Mouse (Mus musculus) thymus, postnatal 4 days (tissue): ENCODE measurements around the gene 5830411N06Rik.

Source experiments
- DNase-seq: peaks from one replicate; pipeline ENCODE4 v3.0.0; 2021

Gene 5830411N06Rik

DNA sequence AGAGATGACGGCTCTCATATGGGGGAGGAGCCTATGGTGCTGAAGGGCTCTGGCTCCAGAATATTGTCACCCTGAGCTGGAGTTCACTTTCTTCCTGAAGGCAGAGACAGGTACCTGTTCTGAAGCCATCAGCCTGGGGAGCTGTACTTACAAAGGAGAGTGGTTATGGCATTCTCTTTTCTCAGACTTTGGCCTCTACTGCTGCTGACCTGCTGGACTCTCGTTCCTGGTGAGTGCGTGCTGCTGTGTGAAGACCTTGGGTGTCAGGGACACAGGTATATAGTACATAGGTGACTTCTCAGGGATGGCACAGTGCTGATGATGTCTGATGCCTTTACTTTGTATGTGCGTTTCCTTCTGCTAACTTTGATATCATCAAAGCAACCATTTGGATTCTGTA is at the start of gene 5830411N06Rik:
5830411N06Rik (plus strand) TSS at position 69 of the 400 bp plus-strand sequence.
- DNase-seq: no peak

DNA sequence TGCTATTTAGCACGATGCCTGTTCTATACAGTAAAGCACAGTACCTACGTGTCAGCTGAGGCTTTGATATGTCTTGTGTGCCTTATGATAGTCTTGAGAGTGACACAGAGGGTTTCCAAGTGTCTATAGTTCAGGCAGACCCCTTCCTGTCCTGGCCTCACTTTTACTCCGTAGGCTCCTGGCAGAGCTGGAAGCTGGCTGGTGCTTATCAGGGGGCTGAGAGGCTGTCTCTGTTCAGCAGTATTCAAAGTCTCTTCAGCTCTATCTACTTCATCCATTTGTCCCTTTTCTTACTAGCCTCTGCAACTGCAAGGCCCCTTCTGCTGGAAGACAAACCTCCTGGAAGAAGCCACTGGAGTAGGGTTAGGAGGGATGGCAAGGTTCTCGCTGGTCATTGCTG is 46.0 kb upstream of the 5830411N06Rik start:
- no peak for DNase-seq

DNA sequence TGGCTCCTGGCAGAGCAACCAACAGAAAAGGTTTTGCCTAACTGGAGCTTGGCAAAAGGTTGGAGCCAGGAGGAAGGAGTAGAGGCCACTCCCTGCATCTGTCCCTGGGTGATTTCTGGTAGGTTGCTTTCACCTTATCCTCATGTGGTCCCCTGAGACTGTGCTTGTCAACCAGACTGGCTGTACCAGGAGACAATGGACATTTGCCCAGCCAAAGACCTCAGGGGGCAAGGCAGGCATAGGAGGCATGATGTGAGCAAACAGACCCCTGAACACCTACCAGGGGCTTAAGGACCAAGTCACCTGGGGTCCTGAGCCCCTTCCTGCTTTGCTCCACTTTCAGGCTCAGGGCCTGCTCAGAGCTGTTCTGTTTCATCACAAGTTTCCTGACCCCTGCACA is 41.2 kb upstream of the 5830411N06Rik start, which contains the start of gene Olfr524:
Olfr524 (minus strand) TSS at position 101 of the 400 bp plus-strand sequence.
- peak; percentile 5 for DNase-seq

- peak; percentile 15 for DNase-seq
These were observed 40.2 kb upstream of the 5830411N06Rik start for GRCm38 (mm10) chr7:140206904-140207303.

DNA sequence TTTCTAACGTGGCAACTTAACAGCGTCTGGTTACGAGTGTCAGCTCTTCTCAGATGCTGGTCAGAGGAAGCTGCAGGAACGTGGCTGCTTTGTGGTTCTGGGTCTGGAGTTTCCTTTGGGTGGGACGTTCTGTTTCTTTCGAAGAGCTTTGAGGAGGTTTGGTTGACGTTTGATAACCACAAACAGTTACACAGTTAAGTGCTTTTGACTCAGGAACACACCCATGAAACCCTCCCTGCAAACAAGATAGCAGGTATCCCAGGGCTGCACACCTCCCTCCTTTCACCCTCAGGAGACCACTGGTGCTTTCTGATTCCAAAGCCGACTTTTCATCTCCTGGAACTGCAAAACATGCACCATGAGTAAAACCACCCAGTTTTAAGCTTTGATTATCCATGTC is 38.9 kb upstream of the 5830411N06Rik start:
- peak; percentile 11 for DNase-seq

GRCm38 (mm10) chr7:140208677-140209076 is 38.4 kb upstream of the 5830411N06Rik start:
- DNase-seq: peak; percentile 73

- DNase-seq: peak; percentile 34
These were observed 33.2 kb upstream of the 5830411N06Rik start for GRCm38 (mm10) chr7:140213841-140214240.

DNA sequence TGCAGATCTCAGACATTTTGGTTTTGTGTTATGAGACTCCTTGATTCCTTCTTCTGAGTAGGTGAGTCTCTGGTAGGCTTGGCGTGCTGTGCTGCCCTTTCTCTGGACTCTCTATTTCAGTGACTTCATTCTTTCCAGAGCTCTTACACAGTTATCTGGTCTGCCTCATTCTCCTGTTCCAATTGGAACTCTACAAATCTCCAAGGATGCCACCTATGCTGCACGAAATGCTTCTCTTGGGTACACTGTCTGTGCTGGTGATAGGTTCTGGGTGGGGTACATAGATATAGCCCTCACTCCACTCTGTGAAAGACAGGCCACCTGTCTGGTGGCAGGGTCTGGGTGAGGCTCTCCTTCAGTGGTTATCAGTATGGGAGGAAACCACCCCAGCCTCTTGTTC is 29.1 kb upstream of the 5830411N06Rik start, which contains the start of gene Cd163l1:
Cd163l1 (plus strand) TSS at position 301 of the 400 bp plus-strand sequence.
- peak; percentile 3 for DNase-seq

- peak; percentile 4 for DNase-seq
These were observed 27.8 kb upstream of the 5830411N06Rik start for GRCm38 (mm10) chr7:140219268-140219667.

DNA sequence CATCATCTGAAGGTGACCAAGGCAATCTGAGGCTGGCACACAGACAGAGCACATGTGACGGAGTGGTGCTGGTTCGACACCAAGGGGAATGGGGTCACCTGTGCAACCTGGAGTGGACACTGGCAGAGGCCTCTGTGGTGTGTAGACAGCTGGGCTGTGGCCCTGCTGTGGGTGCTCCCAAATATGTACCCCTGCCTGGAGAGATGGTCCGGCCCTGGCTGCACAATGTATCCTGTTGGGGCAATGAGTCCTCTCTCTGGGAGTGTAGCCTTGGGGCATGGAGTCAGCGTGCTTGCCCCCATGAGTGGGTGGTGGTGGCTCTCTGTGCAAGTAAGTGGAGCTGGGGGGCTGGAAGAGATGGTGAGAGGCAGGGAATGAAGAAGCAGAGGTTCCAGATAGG is 26.7 kb upstream of the 5830411N06Rik start:
- DNase-seq: peak; percentile 3

- no peak for DNase-seq
These were observed 22.9 kb upstream of the 5830411N06Rik start for GRCm38 (mm10) chr7:140224209-140224608.

DNA sequence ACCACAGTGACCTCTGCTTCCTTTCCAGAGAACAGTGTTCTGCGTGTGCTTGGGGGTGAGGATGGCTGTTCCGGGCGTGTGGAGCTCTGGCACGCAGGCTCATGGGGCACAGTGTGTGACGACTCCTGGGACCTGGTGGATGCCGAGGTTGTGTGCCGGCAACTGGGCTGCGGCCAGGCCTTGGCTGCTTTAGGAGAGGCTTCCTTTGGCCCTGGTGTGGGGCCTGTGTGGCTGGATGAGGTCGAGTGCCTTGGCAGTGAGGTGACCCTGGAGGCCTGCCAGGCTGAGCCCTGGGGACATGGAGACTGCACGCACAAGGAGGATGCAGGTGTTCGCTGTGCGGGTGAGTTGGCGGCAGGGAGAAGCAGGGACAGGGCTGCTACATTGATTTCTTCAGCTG is 18.6 kb upstream of the 5830411N06Rik start:
- no peak for DNase-seq

DNA sequence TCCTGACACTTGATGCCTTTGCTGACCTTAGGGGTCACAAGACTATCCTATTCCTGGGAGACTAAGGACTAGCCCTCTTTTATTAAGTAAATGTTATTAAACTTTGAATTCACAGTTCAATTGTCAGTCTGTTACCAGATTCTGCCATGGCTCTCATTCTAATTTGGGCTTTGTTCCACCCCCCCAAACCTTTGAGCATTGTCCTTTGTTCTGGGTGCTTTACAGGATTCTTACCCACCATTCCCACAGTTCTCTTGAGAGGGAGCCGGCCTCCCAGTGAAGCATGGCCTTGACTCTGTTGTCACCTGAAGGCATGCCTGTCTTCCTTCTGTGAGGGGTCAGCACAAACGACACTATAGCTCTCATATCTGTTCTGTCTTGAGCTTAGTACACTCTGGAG is 16.1 kb upstream of the 5830411N06Rik start:
- DNase-seq: no peak

DNA sequence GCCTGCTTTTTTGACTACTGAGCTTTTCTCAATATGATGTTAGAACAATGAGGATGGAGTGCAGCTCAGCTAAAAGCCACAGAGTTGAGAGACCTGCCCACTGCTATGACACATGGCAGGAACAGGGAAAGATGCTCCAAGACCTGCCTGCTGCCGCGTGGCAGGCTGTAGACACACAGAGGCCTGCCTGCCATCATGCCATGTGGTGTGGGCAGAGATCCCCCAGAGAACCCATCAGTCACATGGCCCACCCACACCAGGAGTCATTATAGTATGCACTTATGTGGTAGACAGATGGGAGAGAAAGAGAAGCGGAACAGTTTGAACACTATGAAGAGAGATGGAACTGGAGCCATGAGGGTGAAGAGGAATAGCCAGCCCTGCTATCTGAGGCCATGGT is 13.4 kb upstream of the 5830411N06Rik start:
- DNase-seq: no peak

DNA sequence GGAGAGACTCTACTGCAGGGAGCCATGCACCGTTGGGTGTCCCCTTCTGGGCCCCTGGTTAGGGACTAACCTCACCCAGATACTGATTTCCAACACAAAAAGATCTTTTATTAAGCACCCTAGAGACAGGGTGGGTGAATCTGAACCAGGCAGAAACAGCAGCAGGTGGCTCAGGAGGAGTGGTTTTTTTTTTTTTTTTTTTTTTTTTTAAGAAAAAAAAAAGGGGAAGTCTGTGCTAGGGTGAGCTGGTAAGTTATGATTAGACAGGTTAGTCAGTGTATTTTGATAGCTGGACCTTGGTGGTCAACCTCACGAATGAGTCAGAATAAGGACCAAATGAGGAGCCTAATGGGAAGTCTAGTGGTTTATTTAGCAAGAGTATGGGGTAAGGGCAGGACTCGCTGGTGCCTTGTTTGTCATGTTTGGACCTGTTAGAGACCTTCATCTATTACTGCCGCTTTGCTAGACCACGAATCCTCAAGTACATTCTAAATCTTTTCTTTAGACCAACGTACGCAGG is 6.8 kb downstream of the 5830411N06Rik start:
- no peak for DNase-seq

- no peak for DNase-seq
These were observed 48.7 kb downstream of the 5830411N06Rik start for GRCm38 (mm10) chr7:140295746-140296145.

DNA sequence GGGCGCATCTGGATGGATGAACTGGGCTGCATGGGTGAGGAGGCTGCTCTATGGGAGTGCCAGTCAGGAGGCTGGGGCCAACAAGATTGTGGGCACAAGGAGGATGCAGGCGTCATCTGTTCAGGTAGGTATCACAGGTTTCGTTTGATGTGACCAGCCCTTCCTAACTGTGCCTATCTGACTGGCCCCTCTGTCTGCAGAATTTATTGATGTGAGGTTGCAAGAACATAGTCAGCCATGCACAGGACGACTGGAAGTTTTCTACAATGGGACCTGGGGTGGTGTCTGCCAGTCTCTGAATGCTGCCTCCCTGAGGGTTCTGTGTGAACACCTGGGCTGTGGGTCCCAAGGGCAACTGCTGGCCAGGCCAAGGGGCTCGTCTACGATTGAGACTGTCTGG is 49.8 kb downstream of the 5830411N06Rik start:
- no peak for DNase-seq

GRCm38 (mm10) chr7:140299416-140299815 is 52.3 kb downstream of the 5830411N06Rik start:
- no peak for DNase-seq

GRCm38 (mm10) chr7:140319861-140320385 is 72.8 kb downstream of the 5830411N06Rik start:
- DNase-seq: no peak

- DNase-seq: peak; percentile 19
These were observed 73.5 kb downstream of the 5830411N06Rik start, which contains the start of gene Olfr525 for GRCm38 (mm10) chr7:140320558-140320957. TSS of gene Olfr525 (plus strand) at chr7:140320858.

- peak; percentile 22 for DNase-seq
These were observed 74.1 kb downstream of the 5830411N06Rik start for GRCm38 (mm10) chr7:140321135-140321534.

DNA sequence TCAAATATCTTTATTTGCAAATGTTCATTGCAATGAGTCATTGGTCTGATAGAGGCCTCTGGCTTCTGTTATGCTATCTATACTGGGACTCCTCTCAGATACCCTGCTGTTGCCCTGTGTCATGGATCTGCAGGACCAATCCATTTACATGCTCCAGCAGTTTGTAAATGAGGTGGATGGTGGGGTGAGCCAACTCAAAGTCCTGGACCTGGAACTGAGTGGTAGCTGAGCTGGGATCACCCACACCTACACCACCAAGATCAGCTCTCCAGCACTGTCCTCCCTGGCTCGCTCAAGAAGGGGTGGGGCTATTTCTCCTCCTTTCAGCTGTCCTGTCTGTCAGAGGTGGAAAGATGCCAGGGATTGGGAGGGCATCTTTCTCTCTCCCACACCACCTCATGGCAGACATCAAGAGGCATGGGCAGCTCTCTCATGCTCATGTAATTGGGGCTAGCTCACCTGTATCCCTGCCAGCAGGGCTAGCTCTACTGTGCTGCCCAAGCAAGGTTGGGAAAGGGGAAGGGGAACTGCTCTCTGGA is 82.8 kb downstream of the 5830411N06Rik start:
- DNase-seq: no peak

DNA sequence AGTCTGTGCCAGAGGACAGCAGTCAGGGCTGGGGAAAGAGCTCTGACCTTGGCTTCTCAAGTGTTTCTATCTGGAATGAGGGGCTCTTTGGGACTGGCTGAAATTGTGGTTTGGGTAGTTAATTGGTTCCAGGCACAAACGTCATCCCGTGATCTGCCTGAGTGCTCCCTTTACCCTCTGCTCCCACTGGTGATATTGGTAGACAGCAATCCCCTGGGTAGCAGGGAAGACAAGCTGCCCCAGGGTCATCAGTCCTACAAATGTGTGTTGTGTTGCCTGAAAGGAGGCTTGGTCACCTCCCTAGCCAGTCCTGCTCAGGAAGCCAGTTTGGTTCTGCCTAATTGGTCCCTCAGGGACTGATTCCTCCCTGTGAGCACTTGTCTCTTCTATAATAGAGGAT is 86.6 kb downstream of the 5830411N06Rik start, which contains the start of gene Olfr527:
Olfr527 (plus strand) TSS at position 301 of the 400 bp plus-strand sequence.
- DNase-seq: no peak
